ENCODE assay signal across 28 mouse cellular contexts in genomic region chr15:13366606-13367005, GRCm38 (mm10).
A peak's percentile ranks its signal among the peaks of the same experiment; 100 is the strongest.
DNase-seq lines count a peak whose midpoint lies in the region; ATAC-seq lines count a peak whose summit lies in the region.
"Had no signal": no experiment of that assay in that cellular context is flagged by ENCODE, and none has a peak within 500 bp of the region (broad histone marks: within the 10 kb centered on the region; RNA-seq: fewer than 3 reads in every experiment).

No protein-coding gene starts in this region.

- no peaks in the 10 kb centered on the region for H3K27me3 ChIP-seq in hindbrain, embryonic 11.5 days (ENCODE audit: control insufficient read depth, insufficient read depth, low read length)
- H3K27me3 ChIP-seq: CH12.LX; embryonic facial prominence, embryonic 12.5 days; embryonic facial prominence, embryonic 15.5 days; forebrain, embryonic 12.5 days had no signal

- H3K27ac ChIP-seq in hindbrain, embryonic 11.5 days (ENCODE audit: low read depth, low read length) = no peak overlapping the region
- H3K27ac ChIP-seq: embryonic facial prominence, embryonic 12.5 days; embryonic facial prominence, embryonic 15.5 days; forebrain, embryonic 10.5 days; forebrain, embryonic 12.5 days had no signal

- no peaks in the 10 kb centered on the region for H3K9me3 ChIP-seq in hindbrain, embryonic 11.5 days (ENCODE audit: control insufficient read depth, low read length)
- H3K9me3 ChIP-seq: embryonic facial prominence, embryonic 12.5 days; embryonic facial prominence, embryonic 15.5 days; forebrain, embryonic 10.5 days; forebrain, embryonic 12.5 days; G1E had no signal

- H3K4me2 ChIP-seq in hindbrain, embryonic 11.5 days (replicated peaks; ENCODE audit: low read depth, low read length) = no peak overlapping the region
- H3K4me2 ChIP-seq: embryonic facial prominence, embryonic 12.5 days; embryonic facial prominence, embryonic 15.5 days; forebrain, embryonic 12.5 days had no signal

- H3K4me1 ChIP-seq in hindbrain, embryonic 11.5 days (replicated peaks; ENCODE audit: control insufficient read depth, insufficient read depth, low read length) = no peaks in the 10 kb centered on the region
- H3K4me1 ChIP-seq: embryonic facial prominence, embryonic 12.5 days; embryonic facial prominence, embryonic 15.5 days; forebrain, embryonic 10.5 days; forebrain, embryonic 12.5 days had no signal

- H3K9ac ChIP-seq in hindbrain, embryonic 11.5 days (ENCODE audit: low read depth, low read length) = no peak overlapping the region
- H3K9ac ChIP-seq: embryonic facial prominence, embryonic 12.5 days; embryonic facial prominence, embryonic 15.5 days; forebrain, embryonic 12.5 days had no signal

- DNase-seq in frontal cortex, postnatal 36 days (ENCODE audit: low spot score in 2 of 2) = no peak
- peak; percentile 46 for DNase-seq in 3T3-L1 (ENCODE audit: low read depth, low spot score)
- peak; percentile 6 for DNase-seq in NIH3T3 (ENCODE audit: low read depth)
- DNase-seq in brain, adult 2 months (ENCODE audit: low read depth, low spot score) = peak; percentile 32
- DNase-seq in kidney, adult 11 months = no peak
- DNase-seq in hindbrain, embryonic 11.5 days (ENCODE audit: low spot score) = no peak
- DNase-seq: adrenal gland, adult 8-10 months; adrenal gland, postnatal 14 days; adrenal gland, postnatal 36 days; B cell, adult 2 months; cerebellum, adult 11 months; cerebellum, adult 18-20 months; cerebellum, adult 8-10 months; cerebellum, adult 9-11 months; cerebellum, postnatal 14 days; cerebellum, postnatal 36 days had no signal

- WGBS in hindbrain, embryonic 11.5 days = 68% methylated on average over 4 of the region's 4 CpGs

- no peaks in the 10 kb centered on the region for H3K36me3 ChIP-seq in hindbrain, embryonic 11.5 days (ENCODE audit: control insufficient read depth, insufficient read depth, low read length)
- H3K36me3 ChIP-seq: embryonic facial prominence, embryonic 12.5 days; embryonic facial prominence, embryonic 15.5 days; forebrain, embryonic 10.5 days; forebrain, embryonic 12.5 days; G1E had no signal

- ATAC-seq in frontal cortex, adult (ENCODE audit: low TSS enrichment) = peak; percentile 38; the same call in 1 of the 2 replicates
- ATAC-seq in hindbrain, embryonic 11.5 days (ENCODE audit: low FRiP score) = no peak
- ATAC-seq: activated CD4-positive, CD25-positive, alpha-beta regulatory T cell, adult 4 months; CD4-positive, CD25-positive, alpha-beta regulatory T cell, adult 4 months; forebrain, embryonic 14.5 days; forebrain, embryonic 16.5 days had no signal

- H3K4me3 ChIP-seq in hindbrain, embryonic 11.5 days (ENCODE audit: low read depth, low read length) = no peak overlapping the region
- H3K4me3 ChIP-seq: embryonic facial prominence, embryonic 12.5 days; embryonic facial prominence, embryonic 15.5 days; erythroblast, embryonic 14.5 days; forebrain, embryonic 10.5 days; forebrain, embryonic 12.5 days had no signal

Comparison
In these comparisons a context has a peak if more than half of its experiments do, and no peak if none do; other contexts are left out.
1. DNase-seq: peak in 3T3-L1 (single experiment), NIH3T3 (single experiment) and brain, adult 2 months (single experiment); none in frontal cortex, postnatal 36 days (0 of 2), kidney, adult 11 months (single experiment) and hindbrain, embryonic 11.5 days (single experiment).